Comparison of ENCODE assay signal across 10 mouse cellular contexts in genomic region chr11:75534286-75535033, GRCm38 (mm10). TPM values are rescaled to one million over a fixed set of nuclear protein-coding genes. Genes with fewer than 3 reads are reported as not detected.
DNase-seq lines count a peak whose midpoint lies in the region; ATAC-seq and TF ChIP-seq lines count a peak whose summit lies in the region.
"Had no signal": no experiment of that assay in that cellular context is flagged by ENCODE, and none has a peak within 500 bp of the region (broad histone marks: within the 10 kb centered on the region; RNA-seq: fewer than 3 reads in every experiment).

No protein-coding gene starts in this region.

- H3K27me3 ChIP-seq in forebrain, embryonic 15.5 days, result no peaks in the 10 kb centered on the region
- H3K27me3 ChIP-seq in forebrain, embryonic 10.5 days (ENCODE audit: poor library complexity, severe bottlenecking), result peaks cover 14% of the 10 kb centered on the region
- no peaks in the 10 kb centered on the region for H3K27me3 ChIP-seq in midbrain, embryonic 14.5 days (ENCODE audit: control insufficient read depth, insufficient read depth, low read length)
- H3K27me3 ChIP-seq in midbrain, embryonic 11.5 days (ENCODE audit: control insufficient read depth, insufficient read depth, low read length), result no peaks in the 10 kb centered on the region
- no peaks in the 10 kb centered on the region for H3K27me3 ChIP-seq in midbrain, postnatal 0 days (ENCODE audit: insufficient read depth, low read length)

- H3K9me3 ChIP-seq in forebrain, embryonic 15.5 days, result no peaks in the 10 kb centered on the region
- no peaks in the 10 kb centered on the region for H3K9me3 ChIP-seq in forebrain, embryonic 10.5 days
- no peaks in the 10 kb centered on the region for H3K9me3 ChIP-seq in midbrain, embryonic 14.5 days (ENCODE audit: control insufficient read depth, low read length)
- H3K9me3 ChIP-seq in midbrain, embryonic 11.5 days (ENCODE audit: control insufficient read depth, low read length), result no peaks in the 10 kb centered on the region
- no peaks in the 10 kb centered on the region for H3K9me3 ChIP-seq in midbrain, postnatal 0 days (ENCODE audit: low read length)

- H3K36me3 ChIP-seq in forebrain, embryonic 15.5 days, result no peaks in the 10 kb centered on the region
- no peaks in the 10 kb centered on the region for H3K36me3 ChIP-seq in forebrain, embryonic 10.5 days (replicated peaks)
- no peaks in the 10 kb centered on the region for H3K36me3 ChIP-seq in midbrain, embryonic 14.5 days (ENCODE audit: control insufficient read depth, insufficient read depth, low read length)
- H3K36me3 ChIP-seq in midbrain, embryonic 11.5 days (ENCODE audit: control insufficient read depth, insufficient read depth, low read length), result no peaks in the 10 kb centered on the region
- H3K36me3 ChIP-seq in midbrain, postnatal 0 days (ENCODE audit: insufficient read depth, low read length), result no peaks in the 10 kb centered on the region

- H3K9ac ChIP-seq in forebrain, embryonic 15.5 days (replicated peaks), result peak overlapping the region; percentile 2
- 0 out of 2 replicates have a peak overlapping the region, but pooled peaks have one; percentile 7 for H3K9ac ChIP-seq in midbrain, embryonic 14.5 days (replicated peaks; ENCODE audit: low read length)
- H3K9ac ChIP-seq in midbrain, embryonic 11.5 days (ENCODE audit: low read length), result no peak overlapping the region
- H3K9ac ChIP-seq in midbrain, postnatal 0 days (replicated peaks; ENCODE audit: low read length, poor library complexity, severe bottlenecking), result no peak overlapping the region

- H3K27ac ChIP-seq in forebrain, embryonic 15.5 days (replicated peaks), result no peak overlapping the region
- H3K27ac ChIP-seq in forebrain, embryonic 10.5 days, result no peak overlapping the region
- no peak overlapping the region; the same call in 1 of the 2 replicates for H3K27ac ChIP-seq in midbrain, embryonic 14.5 days (replicated peaks; ENCODE audit: low read depth, low read length)
- no peak overlapping the region for H3K27ac ChIP-seq in midbrain, embryonic 11.5 days (ENCODE audit: low read depth, low read length)
- no peak overlapping the region for H3K27ac ChIP-seq in midbrain, postnatal 0 days (ENCODE audit: low read depth, low read length)

- TF ChIP-seq CTCF in midbrain, postnatal 0 days (IDR thresholded peaks at IDR 0.05), result no peak

- H3K4me1 ChIP-seq in forebrain, embryonic 15.5 days, result peaks cover 35% of the 10 kb centered on the region
- peaks cover 59% of the 10 kb centered on the region for H3K4me1 ChIP-seq in forebrain, embryonic 10.5 days
- peaks cover 32% of the 10 kb centered on the region for H3K4me1 ChIP-seq in midbrain, embryonic 14.5 days (ENCODE audit: control insufficient read depth, insufficient read depth, low read length)
- peaks cover 5% of the 10 kb centered on the region for H3K4me1 ChIP-seq in midbrain, embryonic 11.5 days (ENCODE audit: control insufficient read depth, insufficient read depth, low read length)
- peaks cover 16% of the 10 kb centered on the region for H3K4me1 ChIP-seq in midbrain, postnatal 0 days (ENCODE audit: insufficient read depth, low read length)

- 45% methylated on average over 4 of the region's 4 CpGs for WGBS in forebrain, embryonic 15.5 days
- WGBS in forebrain, embryonic 10.5 days, result 45% methylated on average over 4 of the region's 4 CpGs
- WGBS in midbrain, embryonic 14.5 days, result 43% methylated on average over 4 of the region's 4 CpGs
- 50% methylated on average over 4 of the region's 4 CpGs for WGBS in midbrain, embryonic 11.5 days
- 41% methylated on average over 4 of the region's 4 CpGs for WGBS in midbrain, postnatal 0 days

- H3K4me3 ChIP-seq in forebrain, embryonic 15.5 days, result no peak overlapping the region
- no peak overlapping the region for H3K4me3 ChIP-seq in forebrain, embryonic 10.5 days
- 0 out of 2 replicates have a peak overlapping the region, but pooled peaks have one; percentile 1 for H3K4me3 ChIP-seq in midbrain, embryonic 14.5 days (replicated peaks; ENCODE audit: low read depth, low read length)
- no peak overlapping the region for H3K4me3 ChIP-seq in midbrain, embryonic 11.5 days (ENCODE audit: low read depth, low read length)
- peak overlapping the region; percentile 16; the same call in 1 of the 2 replicates for H3K4me3 ChIP-seq in midbrain, postnatal 0 days (ENCODE audit: low read depth, low read length)
- H3K4me3 ChIP-seq: erythroblast, embryonic 14.5 days had no signal

- DNase-seq in forebrain, embryonic 10.5 days (ENCODE audit: extremely low spot score, low spot score), result no peak
- DNase-seq in midbrain, embryonic 14.5 days, result no peak
- DNase-seq in midbrain, embryonic 11.5 days (ENCODE audit: low spot score, missing footprints), result no peak
- peak; percentile 55 for DNase-seq in induced T-regulatory cell, adult 2 months (ENCODE audit: low read depth)
- no peak for DNase-seq in midbrain, postnatal 0 days (ENCODE audit: low spot score)
- DNase-seq in right cerebral cortex, postnatal 25 days, result no peak
- DNase-seq: adrenal gland, adult 8-10 months had no signal

- H3K4me2 ChIP-seq in forebrain, embryonic 15.5 days (replicated peaks), result peak overlapping the region; percentile 97; the same call in 1 of the 2 replicates
- peak overlapping the region; percentile 100 for H3K4me2 ChIP-seq in midbrain, embryonic 14.5 days (ENCODE audit: low read length)
- H3K4me2 ChIP-seq in midbrain, embryonic 11.5 days, result no peak overlapping the region
- peak overlapping the region; percentile 96 for H3K4me2 ChIP-seq in midbrain, postnatal 0 days (ENCODE audit: low read depth, low read length, poor library complexity, severe bottlenecking)

- no peak for ATAC-seq in forebrain, embryonic 15.5 days (replicated peaks)
- no peak for ATAC-seq in midbrain, embryonic 14.5 days (ENCODE audit: low FRiP score, low TSS enrichment)
- ATAC-seq in midbrain, embryonic 11.5 days (ENCODE audit: low FRiP score), result no peak
- no peak for ATAC-seq in midbrain, postnatal 0 days (ENCODE audit: low FRiP score)
- ATAC-seq in monocyte, adult 5-6 weeks (replicated peaks; ENCODE audit: insufficient number of reproducible peaks, low FRiP score, low TSS enrichment, poor library complexity, severe bottlenecking), result no peak

RNA-seq across cellular contexts. Expression of gene Slc43a2, which starts 3.0 kb away (rescaled TPM):
- 12.1 and 12.6 TPM in 2 replicates for polyA plus RNA-seq in forebrain, embryonic 15.5 days (2015; fragmentation: Nextera tagmentation; extraction: Ambion mirVana)
- 5.5 and 6.1 TPM in 2 replicates for polyA plus RNA-seq in forebrain, embryonic 10.5 days (2016; fragmentation: Nextera tagmentation; extraction: Ambion mirVana)
- polyA plus RNA-seq in midbrain, embryonic 14.5 days (2014; fragmentation: Nextera tagmentation; extraction: Ambion mirVana), result 15.7 and 18.3 TPM in 2 replicates
- polyA plus RNA-seq in midbrain, embryonic 11.5 days (2014; fragmentation: Nextera tagmentation; extraction: Ambion mirVana), result 3.3 and 3.7 TPM in 2 replicates
- 34.3 and 34.5 TPM in 2 replicates for total RNA-seq in midbrain, postnatal 0 days (2014; rRNA removed)
- 17.0 and 20.4 TPM in 2 replicates for polyA plus RNA-seq in midbrain, postnatal 0 days (2015; fragmentation: Nextera tagmentation; extraction: Ambion mirVana)
- total RNA-seq in monocyte, adult 5-6 weeks (2017), result 33.3 to 44.2 TPM (median 36.6 TPM) in 3 replicates

RNA-seq across cellular contexts. Expression of gene Scarf1, which starts 21.1 kb away (rescaled TPM):
- 3.1 and 3.3 TPM in 2 replicates for polyA plus RNA-seq in forebrain, embryonic 15.5 days (2015; fragmentation: Nextera tagmentation; extraction: Ambion mirVana)
- 5.1 and 5.4 TPM in 2 replicates for polyA plus RNA-seq in forebrain, embryonic 10.5 days (2016; fragmentation: Nextera tagmentation; extraction: Ambion mirVana)
- polyA plus RNA-seq in midbrain, embryonic 14.5 days (2014; fragmentation: Nextera tagmentation; extraction: Ambion mirVana), result 2.0 and 3.6 TPM in 2 replicates
- 2.9 and 3.4 TPM in 2 replicates for polyA plus RNA-seq in midbrain, embryonic 11.5 days (2014; fragmentation: Nextera tagmentation; extraction: Ambion mirVana)
- 3.6 and 3.8 TPM in 2 replicates for total RNA-seq in midbrain, postnatal 0 days (2014; rRNA removed)
- polyA plus RNA-seq in midbrain, postnatal 0 days (2015; fragmentation: Nextera tagmentation; extraction: Ambion mirVana), result 3.0 and 3.5 TPM in 2 replicates
- total RNA-seq in monocyte, adult 5-6 weeks (2017), result 1.6 TPM in 2 of 3 replicates, not detected in the other

RNA-seq across cellular contexts. Expression of gene Rilp, which starts 24.6 kb away (rescaled TPM):
- 0.71 and 0.72 TPM in 2 replicates for polyA plus RNA-seq in forebrain, embryonic 15.5 days (2015; fragmentation: Nextera tagmentation; extraction: Ambion mirVana)
- polyA plus RNA-seq in forebrain, embryonic 10.5 days (2016; fragmentation: Nextera tagmentation; extraction: Ambion mirVana), result 0.15 and 0.26 TPM in 2 replicates
- 1.0 and 1.6 TPM in 2 replicates for polyA plus RNA-seq in midbrain, embryonic 14.5 days (2014; fragmentation: Nextera tagmentation; extraction: Ambion mirVana)
- 0.53 and 0.72 TPM in 2 replicates for polyA plus RNA-seq in midbrain, embryonic 11.5 days (2014; fragmentation: Nextera tagmentation; extraction: Ambion mirVana)
- total RNA-seq in midbrain, postnatal 0 days (2014; rRNA removed), result 5.7 and 7.0 TPM in 2 replicates
- 6.9 and 7.5 TPM in 2 replicates for polyA plus RNA-seq in midbrain, postnatal 0 days (2015; fragmentation: Nextera tagmentation; extraction: Ambion mirVana)
- total RNA-seq in monocyte, adult 5-6 weeks (2017), result 3.7 to 7.0 TPM (median 4.9 TPM) in 3 replicates

RNA-seq across cellular contexts. Expression of gene Prpf8, which starts 47.8 kb away (rescaled TPM):
- polyA plus RNA-seq in forebrain, embryonic 15.5 days (2015; fragmentation: Nextera tagmentation; extraction: Ambion mirVana), result 55.0 and 58.3 TPM in 2 replicates
- 77.5 and 78.7 TPM in 2 replicates for polyA plus RNA-seq in forebrain, embryonic 10.5 days (2016; fragmentation: Nextera tagmentation; extraction: Ambion mirVana)
- polyA plus RNA-seq in midbrain, embryonic 14.5 days (2014; fragmentation: Nextera tagmentation; extraction: Ambion mirVana), result 59.9 and 89.5 TPM in 2 replicates
- polyA plus RNA-seq in midbrain, embryonic 11.5 days (2014; fragmentation: Nextera tagmentation; extraction: Ambion mirVana), result 94.9 and 100.0 TPM in 2 replicates
- 121 and 129 TPM in 2 replicates for total RNA-seq in midbrain, postnatal 0 days (2014; rRNA removed)
- polyA plus RNA-seq in midbrain, postnatal 0 days (2015; fragmentation: Nextera tagmentation; extraction: Ambion mirVana), result 25.7 and 27.6 TPM in 2 replicates
- 65.5 to 114 TPM (median 72.0 TPM) in 3 replicates for total RNA-seq in monocyte, adult 5-6 weeks (2017)

RNA-seq across cellular contexts. Expression of gene Pitpna, which starts 53.4 kb away (rescaled TPM):
- polyA plus RNA-seq in forebrain, embryonic 15.5 days (2015; fragmentation: Nextera tagmentation; extraction: Ambion mirVana), result 92.4 and 97.7 TPM in 2 replicates
- 59.2 and 61.9 TPM in 2 replicates for polyA plus RNA-seq in forebrain, embryonic 10.5 days (2016; fragmentation: Nextera tagmentation; extraction: Ambion mirVana)
- polyA plus RNA-seq in midbrain, embryonic 14.5 days (2014; fragmentation: Nextera tagmentation; extraction: Ambion mirVana), result 115 and 120 TPM in 2 replicates
- polyA plus RNA-seq in midbrain, embryonic 11.5 days (2014; fragmentation: Nextera tagmentation; extraction: Ambion mirVana), result 87.9 and 90.7 TPM in 2 replicates
- total RNA-seq in midbrain, postnatal 0 days (2014; rRNA removed), result 105 and 108 TPM in 2 replicates
- polyA plus RNA-seq in midbrain, postnatal 0 days (2015; fragmentation: Nextera tagmentation; extraction: Ambion mirVana), result 91.7 and 106 TPM in 2 replicates
- 113 to 174 TPM (median 147 TPM) in 3 replicates for total RNA-seq in monocyte, adult 5-6 weeks (2017)

Comparison
In these comparisons a context has a peak if more than half of its experiments do, and no peak if none do; other contexts are left out.
1. H3K4me3 ChIP-seq: peak in midbrain, embryonic 14.5 days (single experiment) and midbrain, postnatal 0 days (single experiment); none in forebrain, embryonic 15.5 days (single experiment), forebrain, embryonic 10.5 days (single experiment) and midbrain, embryonic 11.5 days (single experiment).
2. H3K9ac ChIP-seq: peak in forebrain, embryonic 15.5 days (single experiment) and midbrain, embryonic 14.5 days (single experiment); none in midbrain, embryonic 11.5 days (single experiment) and midbrain, postnatal 0 days (single experiment).